In the genomic region with DNA sequence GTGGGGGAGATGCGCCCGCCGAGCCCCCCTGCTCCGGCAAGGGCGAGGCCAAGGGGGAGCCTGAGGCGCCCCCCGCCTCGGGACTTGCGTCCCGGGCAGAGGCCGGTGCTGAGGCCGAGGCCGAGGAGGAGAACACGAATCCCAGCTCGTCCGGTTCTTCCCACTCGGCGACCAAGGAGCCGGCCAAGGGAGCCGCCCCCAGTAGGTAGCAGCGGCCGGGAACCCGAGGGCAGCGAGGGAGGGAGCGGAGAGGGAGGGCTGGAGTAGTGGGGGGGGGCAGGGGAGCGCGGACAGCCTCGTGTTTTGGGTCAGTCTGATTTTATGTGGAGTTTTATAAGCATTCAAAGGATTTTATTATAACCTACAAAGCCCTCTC, we compare ENCODE assay signal across 22 mouse cellular contexts. TPM values are rescaled to one million over a fixed set of nuclear protein-coding genes. Genes with fewer than 3 reads are reported as not detected.
DNase-seq lines count a peak whose midpoint lies in the region; ATAC-seq lines count a peak whose summit lies in the region.
"Had no signal": no experiment of that assay in that cellular context is flagged by ENCODE, and none has a peak within 500 bp of the region (broad histone marks: within the 10 kb centered on the region; RNA-seq: fewer than 3 reads in every experiment).

No protein-coding gene starts in this region.

- H3K27ac ChIP-seq in heart, embryonic 10.5 days, result 0 out of 2 replicates have a peak overlapping the region, but pooled peaks have one; percentile 25
- peak overlapping the region; percentile 27; the same call in 1 of the 2 replicates for H3K27ac ChIP-seq in neural tube, embryonic 11.5 days (ENCODE audit: low read depth, low read length)
- H3K27ac ChIP-seq in limb, embryonic 13.5 days, result peak overlapping the region; percentile 72; the same call in 1 of the 2 replicates
- H3K27ac ChIP-seq: heart, embryonic 15.5 days; midbrain, embryonic 10.5 days had no signal

- H3K9ac ChIP-seq in neural tube, embryonic 11.5 days (ENCODE audit: low read length), result peak overlapping the region; percentile 70
- peak overlapping the region; percentile 80 for H3K9ac ChIP-seq in limb, embryonic 13.5 days
- H3K9ac ChIP-seq: heart, embryonic 15.5 days had no signal

- no peak for DNase-seq in heart, embryonic 10.5 days (ENCODE audit: low spot score)
- DNase-seq in heart, postnatal 36 days, result no peak
- DNase-seq in neural tube, embryonic 11.5 days (ENCODE audit: low spot score), result no peak
- no peak for DNase-seq in neural tube, embryonic 10.5 days (ENCODE audit: extremely low spot score, low spot score)
- no peak for DNase-seq in cerebellum, postnatal 36 days
- DNase-seq in cerebellum, adult 9-10 months, result no peak
- DNase-seq: cerebellum, postnatal 14 days; heart, adult 11 months; lung, postnatal 36 days; right cerebral cortex, postnatal 4 days; thymus, adult 2 months had no signal

- H3K27me3 ChIP-seq in heart, embryonic 10.5 days (ENCODE audit: insufficient read depth, poor library complexity, severe bottlenecking), result peaks cover 100% of the 10 kb centered on the region
- H3K27me3 ChIP-seq in neural tube, embryonic 11.5 days (ENCODE audit: control insufficient read depth, insufficient read depth, low read length), result peaks cover 98% of the 10 kb centered on the region
- H3K27me3 ChIP-seq in limb, embryonic 13.5 days, result peaks cover 96% of the 10 kb centered on the region

- no peaks in the 10 kb centered on the region for H3K36me3 ChIP-seq in heart, embryonic 10.5 days
- H3K36me3 ChIP-seq in neural tube, embryonic 11.5 days (ENCODE audit: control insufficient read depth, insufficient read depth, low read length), result no peaks in the 10 kb centered on the region
- no peaks in the 10 kb centered on the region for H3K36me3 ChIP-seq in limb, embryonic 13.5 days
- H3K36me3 ChIP-seq: heart, embryonic 15.5 days; midbrain, embryonic 10.5 days had no signal

- H3K4me3 ChIP-seq in heart, embryonic 10.5 days, result peak overlapping the region; percentile 3; the same call in 1 of the 2 replicates
- H3K4me3 ChIP-seq in neural tube, embryonic 11.5 days (ENCODE audit: low read depth, low read length), result peak overlapping the region; percentile 42
- peak overlapping the region; percentile 47 for H3K4me3 ChIP-seq in limb, embryonic 13.5 days
- H3K4me3 ChIP-seq: heart, embryonic 15.5 days; midbrain, embryonic 10.5 days had no signal

- H3K4me2 ChIP-seq in neural tube, embryonic 11.5 days (ENCODE audit: low read depth), result peak overlapping the region; percentile 31
- H3K4me2 ChIP-seq in limb, embryonic 13.5 days (replicated peaks), result peak overlapping the region; percentile 61
- H3K4me2 ChIP-seq: heart, embryonic 15.5 days had no signal

- H3K4me1 ChIP-seq in heart, embryonic 10.5 days, result peaks cover 4% of the 10 kb centered on the region; the same call in 1 of the 2 replicates
- H3K4me1 ChIP-seq in neural tube, embryonic 11.5 days (ENCODE audit: control insufficient read depth, insufficient read depth, low read length), result no peaks in the 10 kb centered on the region
- H3K4me1 ChIP-seq in limb, embryonic 13.5 days, result peaks cover 49% of the 10 kb centered on the region

- under 1% methylated on average over 28 of the region's 28 CpGs for WGBS in heart, embryonic 10.5 days
- under 1% methylated on average over 28 of the region's 28 CpGs for WGBS in neural tube, embryonic 11.5 days
- 0% methylated on average over 27 of the region's 28 CpGs for WGBS in limb, embryonic 13.5 days

- intact Hi-C loops in heart, postnatal 36 days (cut with DNase I), result no loop called here

- H3K9me3 ChIP-seq in heart, embryonic 10.5 days, result no peaks in the 10 kb centered on the region
- no peaks in the 10 kb centered on the region for H3K9me3 ChIP-seq in neural tube, embryonic 11.5 days (ENCODE audit: control insufficient read depth, low read length)
- H3K9me3 ChIP-seq in limb, embryonic 13.5 days, result no peaks in the 10 kb centered on the region
- H3K9me3 ChIP-seq: heart, embryonic 15.5 days; midbrain, embryonic 10.5 days had no signal

- no peak for ATAC-seq in neural tube, embryonic 11.5 days (ENCODE audit: insufficient read depth, low FRiP score, low TSS enrichment)
- no peak for ATAC-seq in limb, embryonic 13.5 days (ENCODE audit: low FRiP score, low read depth)
- ATAC-seq in CD4-positive, CD25-positive, alpha-beta regulatory T cell, adult 4 months, result no peak
- ATAC-seq: activated CD4-positive, CD25-positive, alpha-beta regulatory T cell, adult 4 months had no signal

RNA-seq across cellular contexts. Expression of a gene that starts 0.8 kb away (rescaled TPM):
- not detected in 2 replicates for polyA plus RNA-seq in heart, embryonic 10.5 days (2016; fragmentation: Nextera tagmentation; extraction: Ambion mirVana)
- not detected for total RNA-seq in heart, postnatal 36 days (2021)
- 1.9 and 2.0 TPM in 2 replicates for polyA plus RNA-seq in neural tube, embryonic 11.5 days (2014; fragmentation: Nextera tagmentation; extraction: Ambion mirVana)
- polyA plus RNA-seq in limb, embryonic 13.5 days (2015; fragmentation: Nextera tagmentation; extraction: Ambion mirVana), result 2.1 and 2.6 TPM in 2 replicates
- polyA plus RNA-seq in CD4-positive, CD25-positive, alpha-beta regulatory T cell, adult 4 months (2017; shearing (Covaris generic)), result not detected
- total RNA-seq: layer of hippocampus, postnatal 10 days; left cerebral cortex, postnatal 36 days had no signal
- polyA plus RNA-seq: activated CD4-positive, CD25-positive, alpha-beta regulatory T cell, adult 4 months; embryonic facial prominence, embryonic 11.5 days; heart, embryonic 15.5 days; hindbrain, embryonic 11.5 days; liver, embryonic 16.5 days; midbrain, embryonic 10.5 days had no signal

RNA-seq across cellular contexts. Expression of a gene that starts 11.6 kb away (rescaled TPM):
- polyA plus RNA-seq in heart, embryonic 10.5 days (2016; fragmentation: Nextera tagmentation; extraction: Ambion mirVana), result 0.07 and 0.62 TPM in 2 replicates
- total RNA-seq in heart, postnatal 36 days (2021), result not detected
- 58.3 and 60.4 TPM in 2 replicates for polyA plus RNA-seq in neural tube, embryonic 11.5 days (2014; fragmentation: Nextera tagmentation; extraction: Ambion mirVana)
- polyA plus RNA-seq in limb, embryonic 13.5 days (2015; fragmentation: Nextera tagmentation; extraction: Ambion mirVana), result 11.0 and 11.3 TPM in 2 replicates
- not detected for polyA plus RNA-seq in CD4-positive, CD25-positive, alpha-beta regulatory T cell, adult 4 months (2017; shearing (Covaris generic))
- total RNA-seq: layer of hippocampus, postnatal 10 days; left cerebral cortex, postnatal 36 days had no signal
- polyA plus RNA-seq: activated CD4-positive, CD25-positive, alpha-beta regulatory T cell, adult 4 months; embryonic facial prominence, embryonic 11.5 days; heart, embryonic 15.5 days; hindbrain, embryonic 11.5 days; liver, embryonic 16.5 days; midbrain, embryonic 10.5 days had no signal

RNA-seq across cellular contexts. Expression of a gene that starts 12.2 kb away (rescaled TPM):
- polyA plus RNA-seq in heart, embryonic 10.5 days (2016; fragmentation: Nextera tagmentation; extraction: Ambion mirVana), result 0.60 and 5.5 TPM in 2 replicates
- total RNA-seq in heart, postnatal 36 days (2021), result not detected
- 36.3 and 37.3 TPM in 2 replicates for polyA plus RNA-seq in neural tube, embryonic 11.5 days (2014; fragmentation: Nextera tagmentation; extraction: Ambion mirVana)
- 5.2 and 6.7 TPM in 2 replicates for polyA plus RNA-seq in limb, embryonic 13.5 days (2015; fragmentation: Nextera tagmentation; extraction: Ambion mirVana)
- not detected for polyA plus RNA-seq in CD4-positive, CD25-positive, alpha-beta regulatory T cell, adult 4 months (2017; shearing (Covaris generic))
- total RNA-seq: layer of hippocampus, postnatal 10 days; left cerebral cortex, postnatal 36 days had no signal
- polyA plus RNA-seq: activated CD4-positive, CD25-positive, alpha-beta regulatory T cell, adult 4 months had no signal

RNA-seq across cellular contexts. Expression of a gene that starts 18.4 kb away (rescaled TPM):
- polyA plus RNA-seq in heart, embryonic 10.5 days (2016; fragmentation: Nextera tagmentation; extraction: Ambion mirVana), result not detected in 2 replicates
- not detected for total RNA-seq in heart, postnatal 36 days (2021)
- polyA plus RNA-seq in neural tube, embryonic 11.5 days (2014; fragmentation: Nextera tagmentation; extraction: Ambion mirVana), result 3.0 and 4.6 TPM in 2 replicates
- 2.8 and 3.1 TPM in 2 replicates for polyA plus RNA-seq in limb, embryonic 13.5 days (2015; fragmentation: Nextera tagmentation; extraction: Ambion mirVana)
- polyA plus RNA-seq in CD4-positive, CD25-positive, alpha-beta regulatory T cell, adult 4 months (2017; shearing (Covaris generic)), result not detected
- total RNA-seq: adrenal gland, postnatal 4 days; layer of hippocampus, postnatal 10 days; left cerebral cortex, postnatal 36 days had no signal
- polyA plus RNA-seq: activated CD4-positive, CD25-positive, alpha-beta regulatory T cell, adult 4 months; embryonic facial prominence, embryonic 11.5 days; heart, embryonic 15.5 days; hindbrain, embryonic 11.5 days; liver, embryonic 16.5 days; midbrain, embryonic 10.5 days; thymus, adult 2 months had no signal

RNA-seq across cellular contexts. Expression of a gene that starts 21.2 kb away (rescaled TPM):
- 0.49 TPM in 1 of 2 replicates, not detected in the other for polyA plus RNA-seq in heart, embryonic 10.5 days (2016; fragmentation: Nextera tagmentation; extraction: Ambion mirVana)
- total RNA-seq in heart, postnatal 36 days (2021), result not detected
- 36.1 and 40.0 TPM in 2 replicates for polyA plus RNA-seq in neural tube, embryonic 11.5 days (2014; fragmentation: Nextera tagmentation; extraction: Ambion mirVana)
- polyA plus RNA-seq in limb, embryonic 13.5 days (2015; fragmentation: Nextera tagmentation; extraction: Ambion mirVana), result 1.7 and 2.1 TPM in 2 replicates
- not detected for polyA plus RNA-seq in CD4-positive, CD25-positive, alpha-beta regulatory T cell, adult 4 months (2017; shearing (Covaris generic))
- total RNA-seq: layer of hippocampus, postnatal 10 days; left cerebral cortex, postnatal 36 days had no signal
- polyA plus RNA-seq: activated CD4-positive, CD25-positive, alpha-beta regulatory T cell, adult 4 months; embryonic facial prominence, embryonic 11.5 days; heart, embryonic 15.5 days; hindbrain, embryonic 11.5 days; liver, embryonic 16.5 days; midbrain, embryonic 10.5 days had no signal
